Mouse (Mus musculus): Measurements from ENCODE around the gene Pi4k2a.

Gene Pi4k2a

GRCm38 (mm10) chr19:42167489-42167888 is 77.2 kb downstream of the Pi4k2a start:
- no peak for DNase-seq

DNA sequence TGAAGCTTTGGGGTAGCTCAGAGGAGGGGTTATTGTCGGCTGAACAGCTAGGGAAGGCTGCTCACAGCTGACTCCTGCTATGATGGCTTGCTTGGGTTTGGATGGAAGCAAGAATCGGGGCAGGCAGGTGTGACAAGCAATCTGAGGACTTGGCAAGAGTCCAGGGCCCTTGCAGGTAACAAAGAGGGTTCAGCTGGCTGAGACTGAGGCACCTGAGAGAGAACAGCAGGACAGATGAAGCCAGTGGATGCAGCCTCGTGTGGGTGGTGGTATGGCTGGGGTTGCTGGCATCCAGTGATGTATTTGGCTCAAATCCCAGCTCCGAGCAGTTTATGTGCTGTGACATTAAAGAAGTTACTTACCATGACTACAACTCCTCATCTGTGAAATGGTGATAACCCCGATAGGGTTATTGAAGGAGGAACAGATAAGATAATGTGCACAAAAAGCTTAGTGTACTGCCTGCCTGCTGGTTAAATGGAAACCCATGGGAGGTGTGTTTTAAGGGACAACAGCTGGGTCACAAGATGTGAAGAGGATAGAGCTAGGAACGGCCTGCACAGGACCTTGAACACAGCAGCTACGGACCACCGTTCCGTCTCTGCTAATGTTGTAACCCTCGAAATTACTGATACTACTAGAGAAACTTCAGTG is 79.2 kb downstream of the Pi4k2a start:
- DNase-seq = peak; percentile 41

GRCm38 (mm10) chr19:42170025-42170969 is 80.0 kb downstream of the Pi4k2a start:
- peak; percentile 94 for DNase-seq
